In the genomic region with DNA sequence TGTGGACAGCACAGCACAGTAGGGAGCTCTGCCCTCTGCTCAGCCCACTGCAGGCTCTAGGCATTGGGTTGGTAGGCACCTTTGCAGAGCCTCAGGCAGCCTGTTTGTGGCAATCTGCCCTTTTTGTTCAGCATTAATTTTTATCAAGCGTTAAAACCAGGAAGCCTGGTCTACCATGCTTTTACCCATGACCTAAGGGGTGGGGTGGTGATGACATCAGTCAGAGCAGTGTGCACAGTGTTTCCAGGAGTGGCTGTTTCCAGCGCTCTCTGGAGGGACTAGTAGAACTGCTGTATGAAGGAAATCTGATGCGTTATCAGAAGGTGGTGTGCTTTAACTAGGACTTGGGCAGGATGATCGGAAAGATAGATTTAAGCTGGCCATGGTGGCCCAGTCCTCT, we compare ENCODE assay signal across 15 mouse cellular contexts. TPM values are rescaled to one million over a fixed set of nuclear protein-coding genes. Genes with fewer than 3 reads are reported as not detected.
DNase-seq lines count a peak whose midpoint lies in the region; ATAC-seq and TF ChIP-seq lines count a peak whose summit lies in the region.
"Had no signal": no experiment of that assay in that cellular context is flagged by ENCODE, and none has a peak within 500 bp of the region (broad histone marks: within the 10 kb centered on the region; RNA-seq: fewer than 3 reads in every experiment).

No protein-coding gene starts in this region.

- H3K27me3 ChIP-seq in heart, embryonic 15.5 days = no peaks in the 10 kb centered on the region
- H3K27me3 ChIP-seq in limb, embryonic 15.5 days = no peaks in the 10 kb centered on the region
- H3K27me3 ChIP-seq in limb, embryonic 10.5 days (ENCODE audit: low read depth, poor library complexity, severe bottlenecking) = no peaks in the 10 kb centered on the region
- no peaks in the 10 kb centered on the region for H3K27me3 ChIP-seq in midbrain, embryonic 13.5 days
- H3K27me3 ChIP-seq: forebrain, embryonic 15.5 days; limb, embryonic 12.5 days; midbrain, embryonic 15.5 days had no signal

- no peak overlapping the region for H3K4me2 ChIP-seq in heart, embryonic 15.5 days
- no peak overlapping the region for H3K4me2 ChIP-seq in limb, embryonic 15.5 days
- H3K4me2 ChIP-seq in midbrain, embryonic 13.5 days (replicated peaks) = no peak overlapping the region
- H3K4me2 ChIP-seq: forebrain, embryonic 15.5 days; limb, embryonic 12.5 days; midbrain, embryonic 15.5 days had no signal

- intact Hi-C loops in heart, postnatal 25 days (cut with DNase I) = no loop called here

- 77% methylated on average over 4 of the region's 4 CpGs for WGBS in heart, embryonic 15.5 days
- 91% methylated on average over 4 of the region's 4 CpGs for WGBS in limb, embryonic 15.5 days
- WGBS in limb, embryonic 10.5 days = 97% methylated on average over 4 of the region's 4 CpGs
- 94% methylated on average over 4 of the region's 4 CpGs for WGBS in midbrain, embryonic 13.5 days

- H3K9ac ChIP-seq in heart, embryonic 15.5 days = no peak overlapping the region
- no peak overlapping the region for H3K9ac ChIP-seq in limb, embryonic 15.5 days
- H3K9ac ChIP-seq in midbrain, embryonic 13.5 days (replicated peaks) = no peak overlapping the region
- H3K9ac ChIP-seq: forebrain, embryonic 15.5 days; limb, embryonic 12.5 days; midbrain, embryonic 15.5 days had no signal

- TF ChIP-seq POLR2A in bone marrow macrophage, adult 2 months (IDR thresholded peaks at IDR 0.05; ENCODE audit: borderline replicate concordance, low read depth, low read length) = no peak

- H3K9me3 ChIP-seq in heart, embryonic 15.5 days (replicated peaks) = no peaks in the 10 kb centered on the region
- H3K9me3 ChIP-seq in limb, embryonic 15.5 days = no peaks in the 10 kb centered on the region
- no peaks in the 10 kb centered on the region for H3K9me3 ChIP-seq in limb, embryonic 10.5 days (replicated peaks)
- no peaks in the 10 kb centered on the region for H3K9me3 ChIP-seq in midbrain, embryonic 13.5 days
- H3K9me3 ChIP-seq: forebrain, embryonic 15.5 days; limb, embryonic 12.5 days; midbrain, embryonic 15.5 days had no signal

- TF ChIP-seq CTCF in bone marrow macrophage, adult 2 months (IDR thresholded peaks at IDR 0.05; ENCODE audit: low read depth, low read length) = no peak

- ATAC-seq in heart, embryonic 15.5 days (replicated peaks; ENCODE audit: insufficient number of reproducible peaks, insufficient read depth, low FRiP score, low read depth) = no peak
- no peak for ATAC-seq in limb, embryonic 15.5 days (ENCODE audit: insufficient number of reproducible peaks, low FRiP score, low TSS enrichment, low read depth)
- no peak for ATAC-seq in midbrain, embryonic 13.5 days
- ATAC-seq: forebrain, embryonic 15.5 days; midbrain, embryonic 15.5 days had no signal

- peaks cover 81% of the 10 kb centered on the region for H3K36me3 ChIP-seq in heart, embryonic 15.5 days
- H3K36me3 ChIP-seq in limb, embryonic 15.5 days = peaks cover 90% of the 10 kb centered on the region
- H3K36me3 ChIP-seq in limb, embryonic 10.5 days = peaks cover 99% of the 10 kb centered on the region
- H3K36me3 ChIP-seq in midbrain, embryonic 13.5 days = peaks cover 85% of the 10 kb centered on the region

- no peak for DNase-seq in heart, postnatal 25 days (ENCODE audit: low spot score)
- no peak for DNase-seq in limb, embryonic 10.5 days (ENCODE audit: low spot score)
- DNase-seq in MN1 (ENCODE audit: low spot score) = peak; percentile 52
- no peak for DNase-seq in embryo, embryonic 10.5 days (ENCODE audit: low spot score)
- DNase-seq: cerebellum, adult 8-10 months; layer of hippocampus, adult 9-11 months; thymus, adult 2 months had no signal

- peaks cover 24% of the 10 kb centered on the region for H3K4me1 ChIP-seq in heart, embryonic 15.5 days (replicated peaks)
- 0 out of 2 replicates have a peak, but pooled peaks cover 2% of the 10 kb centered on the region for H3K4me1 ChIP-seq in limb, embryonic 15.5 days
- peaks cover 9% of the 10 kb centered on the region for H3K4me1 ChIP-seq in limb, embryonic 10.5 days
- H3K4me1 ChIP-seq in bone marrow macrophage, adult 2 months (ENCODE audit: control insufficient read depth, insufficient read depth, low read length) = peaks cover 40% of the 10 kb centered on the region
- no peaks in the 10 kb centered on the region for H3K4me1 ChIP-seq in midbrain, embryonic 13.5 days (replicated peaks)
- H3K4me1 ChIP-seq: forebrain, embryonic 15.5 days; midbrain, embryonic 15.5 days had no signal

- no peak overlapping the region for H3K4me3 ChIP-seq in heart, embryonic 15.5 days
- H3K4me3 ChIP-seq in limb, embryonic 15.5 days = no peak overlapping the region
- no peak overlapping the region for H3K4me3 ChIP-seq in limb, embryonic 10.5 days
- no peak overlapping the region for H3K4me3 ChIP-seq in bone marrow macrophage, adult 2 months (ENCODE audit: insufficient read depth, low read length)
- H3K4me3 ChIP-seq in midbrain, embryonic 13.5 days (replicated peaks) = no peak overlapping the region
- H3K4me3 ChIP-seq: forebrain, embryonic 15.5 days; limb, embryonic 12.5 days; midbrain, embryonic 15.5 days; myocyte had no signal

- peak overlapping the region; percentile 89 for H3K27ac ChIP-seq in heart, embryonic 15.5 days
- H3K27ac ChIP-seq in limb, embryonic 15.5 days = peak overlapping the region; percentile 8
- H3K27ac ChIP-seq in limb, embryonic 10.5 days = no peak overlapping the region
- peak overlapping the region; percentile 29 for H3K27ac ChIP-seq in bone marrow macrophage, adult 2 months (ENCODE audit: insufficient read depth, low read depth, low read length)
- H3K27ac ChIP-seq in midbrain, embryonic 13.5 days = no peak overlapping the region
- H3K27ac ChIP-seq: forebrain, embryonic 15.5 days; limb, embryonic 12.5 days; midbrain, embryonic 15.5 days had no signal

RNA-seq across cellular contexts. Expression of a gene that starts 28.7 kb away (rescaled TPM):
- 238 and 318 TPM in 2 replicates for polyA plus RNA-seq in heart, embryonic 15.5 days (2015; fragmentation: Nextera tagmentation; extraction: Ambion mirVana)
- 100 to 1,000 TPM; 117 to 136 TPM for total RNA-seq in heart, postnatal 25 days (2021)
- 341 and 342 TPM in 2 replicates for polyA plus RNA-seq in limb, embryonic 15.5 days (2015; fragmentation: Nextera tagmentation; extraction: Ambion mirVana)
- polyA plus RNA-seq in limb, embryonic 10.5 days (2016; fragmentation: Nextera tagmentation; extraction: Ambion mirVana) = 206 and 229 TPM in 2 replicates
- 259 and 260 TPM in 2 replicates for polyA plus RNA-seq in bone marrow macrophage, adult 2 months (2012; ENCODE audit: insufficient read depth, insufficient read length, missing spikeins)
- polyA plus RNA-seq in midbrain, embryonic 13.5 days (2015; fragmentation: Nextera tagmentation; extraction: Ambion mirVana) = 419 and 463 TPM in 2 replicates

Comparison
In these comparisons a context has a peak if more than half of its experiments do, and no peak if none do; other contexts are left out.
1. H3K27ac ChIP-seq: peak in heart, embryonic 15.5 days (single experiment), limb, embryonic 15.5 days (single experiment) and bone marrow macrophage, adult 2 months (single experiment); none in limb, embryonic 10.5 days (single experiment) and midbrain, embryonic 13.5 days (single experiment).